Comparison of ENCODE assay signal across 10 mouse cellular contexts in the genomic region with DNA sequence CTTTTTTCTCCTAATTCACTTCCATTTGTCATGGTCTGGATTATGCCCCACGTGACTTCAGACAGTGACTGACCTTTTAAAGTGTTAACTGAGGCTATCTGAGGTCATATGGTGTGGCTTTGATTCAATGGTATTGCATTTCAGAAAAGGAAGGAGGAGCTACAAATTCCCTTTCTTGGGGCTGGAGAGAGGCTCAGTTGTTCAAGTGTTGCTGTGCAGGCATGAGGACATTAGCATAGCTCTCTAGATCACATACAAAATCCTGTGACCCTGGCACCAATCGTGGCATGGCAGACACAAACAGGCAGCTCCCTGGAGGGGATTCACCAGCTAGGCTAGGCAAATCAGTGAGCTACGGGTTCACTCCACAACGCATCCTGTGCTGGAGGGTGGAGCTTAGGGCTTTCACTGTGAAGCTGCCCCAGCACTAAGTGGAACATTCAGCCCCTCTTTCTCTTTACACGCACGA.
DNase-seq lines count a peak whose midpoint lies in the region; ATAC-seq and TF ChIP-seq lines count a peak whose summit lies in the region.
"Had no signal": no experiment of that assay in that cellular context is flagged by ENCODE, and none has a peak within 500 bp of the region (broad histone marks: within the 10 kb centered on the region; RNA-seq: fewer than 3 reads in every experiment).

No protein-coding gene starts in this region.

- ATAC-seq in heart, postnatal 0 days (ENCODE audit: insufficient read depth, low read depth) = peak; percentile 64
- ATAC-seq in midbrain, embryonic 12.5 days (ENCODE audit: low FRiP score, low read depth) = peak; percentile 85

- peak; percentile 22 to 33 for DNase-seq in heart, adult 18-20 months
- no peak for DNase-seq in heart, postnatal 25 days (ENCODE audit: low spot score)
- peak; percentile 15 for DNase-seq in ES-E14 (ENCODE audit: low read depth, low spot score)
- DNase-seq in heart, postnatal 0 days (ENCODE audit: low spot score) = peak; percentile 46
- DNase-seq in urinary bladder, adult 2 months (ENCODE audit: low spot score) = no peak
- no peak for DNase-seq in left cerebral cortex, postnatal 10 days (ENCODE audit: extremely low spot score in 1 of 2, low spot score in 2 of 2)
- no peak for DNase-seq in layer of hippocampus, adult 8-10 months (ENCODE audit: low spot score in 2 of 2)

- H3K4me2 ChIP-seq in heart, postnatal 0 days (ENCODE audit: low read depth, low read length) = peak overlapping the region; percentile 5
- H3K4me2 ChIP-seq in midbrain, embryonic 12.5 days (replicated peaks) = peak overlapping the region; percentile 16
- H3K4me2 ChIP-seq: embryonic facial prominence, embryonic 12.5 days; limb, embryonic 12.5 days had no signal

- no peaks in the 10 kb centered on the region for H3K27me3 ChIP-seq in heart, postnatal 0 days (ENCODE audit: control insufficient read depth, insufficient read depth, low read length)
- H3K27me3 ChIP-seq in midbrain, embryonic 12.5 days = no peaks in the 10 kb centered on the region
- H3K27me3 ChIP-seq: embryonic facial prominence, embryonic 12.5 days; limb, embryonic 12.5 days had no signal

- H3K4me3 ChIP-seq in ES-E14 (ENCODE audit: insufficient read depth in 1 of 2, low read depth in 1 of 2, low read length in 2 of 2, poor library complexity in 1 of 2, severe bottlenecking in 1 of 2) = no peak overlapping the region
- no peak overlapping the region for H3K4me3 ChIP-seq in heart, postnatal 0 days (ENCODE audit: low read depth, low read length)
- H3K4me3 ChIP-seq in midbrain, embryonic 12.5 days = no peak overlapping the region
- H3K4me3 ChIP-seq: embryonic facial prominence, embryonic 12.5 days; limb, embryonic 12.5 days had no signal

- no peak overlapping the region for H3K27ac ChIP-seq in ES-E14 (ENCODE audit: insufficient read depth, low read depth, low read length, poor library complexity, severe bottlenecking)
- H3K27ac ChIP-seq in heart, postnatal 0 days (ENCODE audit: low read depth) = no peak overlapping the region
- peak overlapping the region; percentile 32; the same call in 1 of the 2 replicates for H3K27ac ChIP-seq in midbrain, embryonic 12.5 days (replicated peaks)
- H3K27ac ChIP-seq: embryonic facial prominence, embryonic 12.5 days; limb, embryonic 12.5 days had no signal

- H3K9ac ChIP-seq in ES-E14 (ENCODE audit: insufficient read depth, low read depth, low read length, poor library complexity, severe bottlenecking) = no peak overlapping the region
- H3K9ac ChIP-seq in heart, postnatal 0 days (replicated peaks; ENCODE audit: low read depth, low read length) = no peak overlapping the region
- no peak overlapping the region for H3K9ac ChIP-seq in midbrain, embryonic 12.5 days (replicated peaks)
- H3K9ac ChIP-seq: embryonic facial prominence, embryonic 12.5 days; limb, embryonic 12.5 days had no signal

- no peak for TF ChIP-seq EP300 in heart, postnatal 0 days (IDR thresholded peaks at IDR 0.05; ENCODE audit: low read depth)

- H3K36me3 ChIP-seq in ES-E14 (ENCODE audit: control insufficient read depth, insufficient read depth, low read length, poor library complexity, severe bottlenecking) = no peaks in the 10 kb centered on the region
- no peaks in the 10 kb centered on the region for H3K36me3 ChIP-seq in heart, postnatal 0 days (replicated peaks; ENCODE audit: control insufficient read depth, insufficient read depth, low read length)
- H3K36me3 ChIP-seq in midbrain, embryonic 12.5 days = no peaks in the 10 kb centered on the region
- H3K36me3 ChIP-seq: embryonic facial prominence, embryonic 12.5 days; limb, embryonic 12.5 days had no signal

- peaks cover 0 to 5% of the 10 kb centered on the region in 2 experiments; a peak in 1 of 4 replicates for H3K4me1 ChIP-seq in ES-E14 (ENCODE audit: control insufficient read depth in 2 of 2, insufficient read depth in 2 of 2, low read length in 2 of 2, poor library complexity in 1 of 2)
- no peaks in the 10 kb centered on the region; the same call in 1 of the 2 replicates for H3K4me1 ChIP-seq in heart, postnatal 0 days (ENCODE audit: control insufficient read depth, insufficient read depth)
- H3K4me1 ChIP-seq in midbrain, embryonic 12.5 days = peaks cover 14% of the 10 kb centered on the region

- no peaks in the 10 kb centered on the region for H3K9me3 ChIP-seq in ES-E14 (ENCODE audit: control insufficient read depth, insufficient read depth, low read depth, low read length)
- no peaks in the 10 kb centered on the region for H3K9me3 ChIP-seq in heart, postnatal 0 days (replicated peaks; ENCODE audit: control insufficient read depth, low read length)
- H3K9me3 ChIP-seq in midbrain, embryonic 12.5 days = no peaks in the 10 kb centered on the region
- H3K9me3 ChIP-seq: embryonic facial prominence, embryonic 12.5 days; limb, embryonic 12.5 days had no signal

- no peak for TF ChIP-seq CTCF in heart, postnatal 0 days (IDR thresholded peaks at IDR 0.05; ENCODE audit: low read depth)

- WGBS in heart, postnatal 0 days = 11% methylated on average over 6 of the region's 6 CpGs
- WGBS in midbrain, embryonic 12.5 days = 4% methylated on average over 6 of the region's 6 CpGs

- in situ Hi-C loops in ES-E14 (cut with MboI; ENCODE audit: low sequenced_read_pairs in 2 of 2, unreplicated experiment in 2 of 2) = no loop called here

- intact Hi-C loops in heart, postnatal 25 days (cut with DNase I) = no loop called here
- intact Hi-C loops in left cerebral cortex, postnatal 10 days (cut with DNase I) = no loop called here

TF ChIP-seq in ES-E14, 5 proteins besides CTCF, POLR2A, EP300 and RAD21:
- TF ChIP-seq ZC3H11A (IDR thresholded peaks at IDR 0.05; ENCODE audit: borderline replicate concordance, low read depth, low read length) (no peak), MAFK (IDR thresholded peaks at IDR 0.05; ENCODE audit: insufficient read depth, low read depth, low read length) (no peak), ZNF384 (IDR thresholded peaks at IDR 0.05; ENCODE audit: low read depth, low read length) (no peak)

Comparison
In these comparisons a context has a peak if more than half of its experiments do, and no peak if none do; other contexts are left out.
1. DNase-seq: peak in heart, adult 18-20 months (2 of 2), ES-E14 (single experiment) and heart, postnatal 0 days (single experiment); none in heart, postnatal 25 days (single experiment), urinary bladder, adult 2 months (single experiment), left cerebral cortex, postnatal 10 days (0 of 2) and layer of hippocampus, adult 8-10 months (0 of 2).